Mouse (Mus musculus): Measurements from ENCODE around the gene 8030411F24Rik.

DNA sequence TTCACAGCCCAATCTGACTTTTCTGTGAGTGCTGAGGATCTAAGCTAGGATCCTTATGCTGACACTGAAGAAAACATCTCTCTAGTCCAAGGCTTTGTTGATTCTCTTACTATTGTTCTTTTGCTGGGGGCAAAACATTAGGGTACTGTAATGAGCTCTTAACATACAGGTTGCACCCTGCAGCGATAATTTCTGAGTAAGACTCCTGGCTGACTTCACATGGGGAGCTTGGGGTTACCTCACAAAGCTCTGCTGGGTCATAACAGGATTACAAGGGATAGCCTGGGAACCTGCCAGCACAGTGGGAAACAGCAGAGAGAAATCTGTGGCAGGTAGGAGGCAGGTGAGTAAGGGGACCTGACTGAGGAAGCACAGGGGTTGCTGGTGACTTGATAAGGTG, 31.8 kb upstream of the 8030411F24Rik start, which contains the start of gene Cstl1:
- TF ChIP-seq POLR2A (IDR thresholded peaks at IDR 0.05; ENCODE audit: borderline replicate concordance, control insufficient read depth, low read depth, low read length) (no peak), CTCF (IDR thresholded peaks at IDR 0.05; ENCODE audit: control insufficient read depth, insufficient read depth, low read length) (no peak)

Data from bone marrow, adult 2 months (tissue).